8 mouse cellular contexts compared by ENCODE assay signal in genomic region chr3:104675258-104675851, GRCm38 (mm10). TPM values are rescaled to one million over a fixed set of nuclear protein-coding genes. Genes with fewer than 3 reads are reported as not detected.
DNase-seq lines count a peak whose midpoint lies in the region; ATAC-seq and TF ChIP-seq lines count a peak whose summit lies in the region.

No protein-coding gene starts in this region.

- ATAC-seq in limb, embryonic 14.5 days (ENCODE audit: low FRiP score, low read depth), result peak; percentile 81
- peak; percentile 93 for ATAC-seq in midbrain, embryonic 16.5 days

- 0 out of 2 replicates have a peak, but pooled peaks cover 2% of the 10 kb centered on the region for H3K9me3 ChIP-seq in embryonic facial prominence, embryonic 10.5 days
- H3K9me3 ChIP-seq in limb, embryonic 14.5 days (ENCODE audit: control insufficient read depth, low read length), result no peaks in the 10 kb centered on the region
- no peaks in the 10 kb centered on the region for H3K9me3 ChIP-seq in midbrain, embryonic 16.5 days (replicated peaks; ENCODE audit: control insufficient read depth, low read length, poor library complexity, severe bottlenecking)

- H3K4me2 ChIP-seq in limb, embryonic 14.5 days (replicated peaks; ENCODE audit: low read depth, low read length, severe bottlenecking), result peak overlapping the region; percentile 90
- H3K4me2 ChIP-seq in midbrain, embryonic 16.5 days (ENCODE audit: low read length), result peak overlapping the region; percentile 73

- TF ChIP-seq POLR2A in limb, embryonic 14.5 days (IDR thresholded peaks at IDR 0.05; ENCODE audit: borderline replicate concordance, extremely low read depth, insufficient read depth, insufficient read length), result no peak
- TF ChIP-seq POLR2A in spleen, adult 2 months (IDR thresholded peaks at IDR 0.05; ENCODE audit: low read depth, low read length), result no peak

- no peaks in the 10 kb centered on the region for H3K36me3 ChIP-seq in embryonic facial prominence, embryonic 10.5 days (replicated peaks)
- no peaks in the 10 kb centered on the region for H3K36me3 ChIP-seq in limb, embryonic 14.5 days (ENCODE audit: control insufficient read depth, insufficient read depth, low read length)
- H3K36me3 ChIP-seq in midbrain, embryonic 16.5 days (ENCODE audit: control insufficient read depth, insufficient read depth, low read length), result no peaks in the 10 kb centered on the region
- no peaks in the 10 kb centered on the region for H3K36me3 ChIP-seq in spleen, adult 2 months (ENCODE audit: control insufficient read depth, insufficient read depth, low read length)

- H3K4me3 ChIP-seq in embryonic facial prominence, embryonic 10.5 days, result peak overlapping the region; percentile 55
- peak overlapping the region; percentile 40 for H3K4me3 ChIP-seq in limb, embryonic 14.5 days (replicated peaks; ENCODE audit: low read length)
- H3K4me3 ChIP-seq in midbrain, embryonic 16.5 days (ENCODE audit: low read depth, low read length), result peak overlapping the region; percentile 39
- peak overlapping the region; percentile 51; the same call in 1 of the 2 replicates for H3K4me3 ChIP-seq in spleen, adult 2 months (ENCODE audit: extremely low read depth, insufficient read depth, insufficient read length)

- peak overlapping the region; percentile 65 for H3K27ac ChIP-seq in embryonic facial prominence, embryonic 10.5 days (replicated peaks)
- H3K27ac ChIP-seq in limb, embryonic 14.5 days (replicated peaks; ENCODE audit: low read depth, low read length), result no peak overlapping the region
- H3K27ac ChIP-seq in midbrain, embryonic 16.5 days (ENCODE audit: low read length), result no peak overlapping the region
- H3K27ac ChIP-seq in spleen, adult 2 months (ENCODE audit: insufficient read depth, low read length), result peak overlapping the region; percentile 17; the same call in 1 of the 2 replicates

- H3K27me3 ChIP-seq in embryonic facial prominence, embryonic 10.5 days (replicated peaks; ENCODE audit: low read depth, poor library complexity, severe bottlenecking), result no peaks in the 10 kb centered on the region
- no peaks in the 10 kb centered on the region for H3K27me3 ChIP-seq in limb, embryonic 14.5 days (ENCODE audit: control insufficient read depth, insufficient read depth, low read length)
- no peaks in the 10 kb centered on the region for H3K27me3 ChIP-seq in midbrain, embryonic 16.5 days (ENCODE audit: control insufficient read depth, insufficient read depth, low read depth, low read length)
- no peaks in the 10 kb centered on the region for H3K27me3 ChIP-seq in spleen, adult 2 months (ENCODE audit: control insufficient read depth, insufficient read depth, low read length)

- peaks cover 44% of the 10 kb centered on the region for H3K4me1 ChIP-seq in embryonic facial prominence, embryonic 10.5 days
- peaks cover 7% of the 10 kb centered on the region; the same call in 1 of the 2 replicates for H3K4me1 ChIP-seq in limb, embryonic 14.5 days (ENCODE audit: control insufficient read depth, insufficient read depth, low read length)
- H3K4me1 ChIP-seq in midbrain, embryonic 16.5 days (ENCODE audit: control insufficient read depth, insufficient read depth, low read length), result peaks cover 6% of the 10 kb centered on the region
- H3K4me1 ChIP-seq in spleen, adult 2 months (ENCODE audit: control insufficient read depth, insufficient read depth, insufficient read length), result peaks cover 14% of the 10 kb centered on the region

- WGBS in embryonic facial prominence, embryonic 10.5 days, result 4% methylated on average over 23 of the region's 23 CpGs
- WGBS in limb, embryonic 14.5 days, result 2% methylated on average over 23 of the region's 23 CpGs
- WGBS in midbrain, embryonic 16.5 days, result 6% methylated on average over 23 of the region's 23 CpGs
- 5% methylated on average over 23 of the region's 23 CpGs for WGBS in spleen, adult 2 months

- peak overlapping the region; percentile 54 for H3K9ac ChIP-seq in limb, embryonic 14.5 days (ENCODE audit: low read depth, low read length, severe bottlenecking)
- H3K9ac ChIP-seq in midbrain, embryonic 16.5 days (ENCODE audit: low read depth, low read length), result peak overlapping the region; percentile 68

- peak; percentile 88 for DNase-seq in 3134 (ENCODE audit: extremely low read depth, insufficient read length, low spot score)
- peak; percentile 86 for DNase-seq in adrenal gland, postnatal 10 days
- DNase-seq in embryonic facial prominence, embryonic 10.5 days (ENCODE audit: low spot score), result peak; percentile 86
- peak; percentile 83 to 84 for DNase-seq in heart, adult 18-20 months
- DNase-seq in kidney, adult 18-20 months, result peak; percentile 85
- DNase-seq in limb, embryonic 14.5 days (ENCODE audit: low spot score), result peak; percentile 66
- DNase-seq in spleen, adult 2 months (ENCODE audit: low read depth in 1 of 2, low spot score in 2 of 2), result peak; percentile 21 to 71

- TF ChIP-seq CTCF in spleen, adult 2 months (IDR thresholded peaks at IDR 0.05; ENCODE audit: extremely low read depth, insufficient read depth, insufficient read length, insufficient replicate concordance), result peak; percentile 79

RNA-seq across cellular contexts. Expression of gene Slc16a1, which starts 36.9 kb away (rescaled TPM):
- 100 to 1,000 TPM; 104 to 117 TPM for total RNA-seq in adrenal gland, postnatal 10 days (2021)
- 45.9 and 49.6 TPM in 2 replicates for polyA plus RNA-seq in embryonic facial prominence, embryonic 10.5 days (2016; fragmentation: Nextera tagmentation; extraction: Ambion mirVana)
- total RNA-seq in heart, adult 18-20 months (2021), result 100 to 1,000 TPM; 156 to 159 TPM
- polyA plus RNA-seq in limb, embryonic 14.5 days (2012; rRNA removed), result 22.3 and 23.3 TPM in 2 replicates
- polyA plus RNA-seq in limb, embryonic 14.5 days (2014; fragmentation: Nextera tagmentation; extraction: Ambion mirVana), result 45.1 and 46.6 TPM in 2 replicates
- 8.9 and 10.2 TPM in 2 replicates for polyA plus RNA-seq in midbrain, embryonic 16.5 days (2015; fragmentation: Nextera tagmentation; extraction: Ambion mirVana)
- 27.1 and 30.2 TPM in 2 replicates for polyA plus RNA-seq in spleen, adult 2 months (2012; rRNA removed)

Comparison
In these comparisons a context has a peak if more than half of its experiments do, and no peak if none do; other contexts are left out.
1. H3K27ac ChIP-seq: peak in embryonic facial prominence, embryonic 10.5 days (single experiment) and spleen, adult 2 months (single experiment); none in limb, embryonic 14.5 days (single experiment) and midbrain, embryonic 16.5 days (single experiment).
2. Peak in every context shown above with its lines, with median percentiles within 50 percentile points of each other: DNase-seq and H3K4me3 ChIP-seq.